Mouse (Mus musculus) left cerebral cortex, adult 6 months (tissue): ENCODE measurements around the gene Gast. TPM values are rescaled to one million over a fixed set of nuclear protein-coding genes. Genes with fewer than 3 reads are reported as not detected.

Experiments used
- long read RNA-seq, 2 experiments: library from polyadenylated mRNA; unstranded; transcript quantifications; one replicate each; pipeline ENCODE4 v2.0.0; 2019 to 2020
- polyA plus RNA-seq: library from polyadenylated mRNA; unstranded; fragments of <200 nt; fragmentation: Nextera tagmentation; gene quantifications from 2 replicates; pipeline ENCODE4 v1.2.3, GENCODE M21; 2021

Gast gene
- not detected in 2 replicates for polyA plus RNA-seq
- long read RNA-seq, experiment 1: 0 reads
- long read RNA-seq, experiment 2: 0 reads

GRCm38 (mm10) chr11:100333944-100334457 lies at the start of gene Gast:
Gene Gast (plus strand): TSS chr11:100334407.

GRCm38 (mm10) chr11:100319492-100320171 lies 14.6 kb upstream of the Gast start, which contains the start of gene Eif1:
Gene Eif1 (plus strand): TSS chr11:100319885.

GRCm38 (mm10) chr11:100355972-100356818 lies 22.0 kb downstream of the Gast start, which contains the start of gene Hap1:
Gene Hap1 (minus strand): TSS chr11:100356128.

Other genes with a start within 250 kb of the Gast start
- not detected in 2 replicates for gene Krt32, start 246.2 kb upstream of the Gast start, polyA plus RNA-seq
- not detected in 2 replicates for gene Krt35, start 238.2 kb upstream of the Gast start, polyA plus RNA-seq
- not detected in 2 replicates for gene Krt36, start 228.8 kb upstream of the Gast start, polyA plus RNA-seq
- gene Krt13, start 212.8 kb upstream of the Gast start, polyA plus RNA-seq: not detected in 2 replicates
- 0.11 and 0.40 TPM in 2 replicates for gene Krt15, start 198.5 kb upstream of the Gast start, polyA plus RNA-seq
- not detected in 2 replicates for gene Krt19, start 185.7 kb upstream of the Gast start, polyA plus RNA-seq
- gene Krt9, start 141.2 kb upstream of the Gast start, polyA plus RNA-seq: 0.22 and 0.24 TPM in 2 replicates
- gene Krt14, start 126.9 kb upstream of the Gast start, polyA plus RNA-seq: not detected in 2 replicates
- gene Krt16, start 85.5 kb upstream of the Gast start, polyA plus RNA-seq: not detected in 2 replicates
- gene Krt17, start 73.4 kb upstream of the Gast start, polyA plus RNA-seq: 0.29 and 0.43 TPM in 2 replicates
- not detected in 2 replicates for gene Krt42, start 64.5 kb upstream of the Gast start, polyA plus RNA-seq
- 534 and 1,722 TPM in 2 replicates for gene Eif1, start 14.5 kb upstream of the Gast start, polyA plus RNA-seq
- gene Hap1, start 21.7 kb downstream of the Gast start, polyA plus RNA-seq: 24.0 and 25.4 TPM in 2 replicates
- gene Jup, start 63.4 kb downstream of the Gast start, polyA plus RNA-seq: 36.0 and 41.1 TPM in 2 replicates
- gene P3h4, start 80.4 kb downstream of the Gast start, polyA plus RNA-seq: 16.7 and 16.8 TPM in 2 replicates
- gene Fkbp10, start 81.3 kb downstream of the Gast start, polyA plus RNA-seq: 5.2 and 6.7 TPM in 2 replicates
- gene Nt5c3b, start 107.4 kb downstream of the Gast start, polyA plus RNA-seq: 50.8 and 54.8 TPM in 2 replicates
- 0.34 and 0.44 TPM in 2 replicates for gene Klhl10, start 107.5 kb downstream of the Gast start, polyA plus RNA-seq
- 14.7 and 17.5 TPM in 2 replicates for gene Klhl11, start 138.3 kb downstream of the Gast start, polyA plus RNA-seq
- 72.4 and 92.4 TPM in 2 replicates for gene Acly, start 193.6 kb downstream of the Gast start, polyA plus RNA-seq
- 0.95 and 1.1 TPM in 2 replicates for gene Ttc25, start 211.2 kb downstream of the Gast start, polyA plus RNA-seq
- 359 and 428 TPM in 2 replicates for gene Cnp, start 240.5 kb downstream of the Gast start, polyA plus RNA-seq